Mouse (Mus musculus): ENCODE data around the gene Hhipl1.

DNA sequence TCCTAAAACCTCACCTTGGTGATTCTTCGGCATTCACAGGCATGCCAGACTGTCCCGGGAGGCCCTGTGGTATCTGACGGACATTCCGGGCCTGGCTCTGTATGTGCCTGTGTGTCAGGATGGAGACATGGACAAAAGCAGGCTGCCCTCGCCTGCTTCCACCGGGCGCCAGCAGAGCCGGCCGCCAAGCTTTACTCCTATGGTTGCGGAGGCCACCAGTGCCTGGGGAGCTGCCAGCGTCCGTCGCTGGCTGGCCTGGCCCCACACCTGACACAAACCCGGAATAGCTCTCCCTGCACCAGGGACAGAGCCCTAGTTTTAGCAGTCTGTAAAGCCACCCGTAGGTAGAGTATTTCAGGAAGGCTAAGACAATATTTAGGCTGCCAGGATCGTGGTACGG, 66.2 kb downstream of the Hhipl1 start:
- TF ChIP-seq CTCF (conservative IDR thresholded peaks at IDR 0.05; ENCODE audit: insufficient read depth, insufficient read length, low read depth, low read length), result no peak
- no peak for TF ChIP-seq POLR2A (IDR thresholded peaks at IDR 0.05; ENCODE audit: low read depth, low read length)

All from kidney, adult 2 months (tissue).